Mouse (Mus musculus) E14TG2a.4 (cell line): ENCODE results near the gene Zranb1.

Experiments used
- CTCF ChIP-seq: conservative IDR thresholded peaks from 2 replicates; pipeline ENCODE4 v1.5.1; 2014; ENCODE audit warnings: low read length
- NANOG ChIP-seq: IDR thresholded peaks from 2 replicates; pipeline ENCODE4 v1.6.1; 2014; ENCODE audit warnings: borderline replicate concordance, low read length, mixed read lengths
- POU5F1 ChIP-seq: IDR thresholded peaks from 2 replicates; pipeline ENCODE4 v1.6.1; 2014; ENCODE audit warnings: low read length, borderline replicate concordance

GRCm38 (mm10) chr7:132884031-132884430 lies 46.9 kb upstream of the Zranb1 start:
- TF ChIP-seq CTCF (no peak), NANOG (no peak), POU5F1 (no peak)
